Mouse (Mus musculus) spleen, adult 2 months (tissue): ENCODE data around the gene Olfml2a. TPM values are rescaled to one million over a fixed set of nuclear protein-coding genes. Genes with fewer than 3 reads are reported as not detected.

ENCODE experiments used
- DNase-seq, 2 experiments: peaks; one replicate each; pipeline versions ENCODE4 v3.0.0 to v3.0.0-alpha.2; 2012 to 2021; ENCODE audit warnings: low spot score in 2 of 2, low read depth in 1 of 2
- H3K27ac ChIP-seq: fragments of 200-500 bp; 2 replicates; pipeline ENCODE4 v1.5.1; 2012; ENCODE audit warnings: low read length, inconsistent platforms; ENCODE audit not compliant: insufficient read depth
- H3K27me3 ChIP-seq: fragments of 200-500 bp; 2 replicates; pipeline ENCODE4 v1.6.1; 2012; ENCODE audit warnings: mild to moderate bottlenecking, moderate library complexity, low read length, inconsistent platforms; ENCODE audit not compliant: control insufficient read depth, insufficient read depth
- H3K36me3 ChIP-seq: fragments of 200-500 bp; 2 replicates; pipeline ENCODE4 v1.6.1; 2012; ENCODE audit warnings: mild to moderate bottlenecking, low read length, inconsistent platforms; ENCODE audit not compliant: control insufficient read depth, insufficient read depth
- H3K4me1 ChIP-seq: fragments of 200-500 bp; 2 replicates; pipeline ENCODE4 v1.6.1; 2011; ENCODE audit warnings: inconsistent platforms; ENCODE audit not compliant: control insufficient read depth, insufficient read depth, insufficient read length
- H3K4me3 ChIP-seq: fragments of 200-500 bp; 2 replicates; pipeline ENCODE4 v1.5.1; 2011; ENCODE audit warnings: mild to moderate bottlenecking, inconsistent platforms; ENCODE audit not compliant: insufficient read depth, insufficient read length; ENCODE audit errors: extremely low read depth
- CTCF ChIP-seq: fragments of 200-500 bp; IDR thresholded peaks from 2 replicates; pipeline ENCODE4 v1.5.1; 2011; ENCODE audit warnings: mild to moderate bottlenecking, inconsistent platforms; ENCODE audit not compliant: insufficient read depth, insufficient read length, insufficient replicate concordance; ENCODE audit errors: extremely low read depth
- POLR2A ChIP-seq: fragments of 200-500 bp; IDR thresholded peaks from 2 replicates; pipeline ENCODE4 v1.6.1; 2011; ENCODE audit warnings: low read depth, low read length, inconsistent platforms
- WGBS: fragments of 180-500 bp; shearing (Covaris S2); methylation state at CpG from one replicate; pipeline ENCODE4 v1.1.7; 2018; 5-methylcytosine and 5-hydroxymethylcytosine counted together
- polyA plus RNA-seq: library from polyadenylated mRNA; depleted of rRNA; stranded (reverse); fragments of >200 nt; gene quantifications from 2 replicates; pipeline ENCODE4 v1.2.3, GENCODE M21; 2012

Olfml2a gene
- polyA plus RNA-seq, 1 experiment: 2.4 TPM

DNA sequence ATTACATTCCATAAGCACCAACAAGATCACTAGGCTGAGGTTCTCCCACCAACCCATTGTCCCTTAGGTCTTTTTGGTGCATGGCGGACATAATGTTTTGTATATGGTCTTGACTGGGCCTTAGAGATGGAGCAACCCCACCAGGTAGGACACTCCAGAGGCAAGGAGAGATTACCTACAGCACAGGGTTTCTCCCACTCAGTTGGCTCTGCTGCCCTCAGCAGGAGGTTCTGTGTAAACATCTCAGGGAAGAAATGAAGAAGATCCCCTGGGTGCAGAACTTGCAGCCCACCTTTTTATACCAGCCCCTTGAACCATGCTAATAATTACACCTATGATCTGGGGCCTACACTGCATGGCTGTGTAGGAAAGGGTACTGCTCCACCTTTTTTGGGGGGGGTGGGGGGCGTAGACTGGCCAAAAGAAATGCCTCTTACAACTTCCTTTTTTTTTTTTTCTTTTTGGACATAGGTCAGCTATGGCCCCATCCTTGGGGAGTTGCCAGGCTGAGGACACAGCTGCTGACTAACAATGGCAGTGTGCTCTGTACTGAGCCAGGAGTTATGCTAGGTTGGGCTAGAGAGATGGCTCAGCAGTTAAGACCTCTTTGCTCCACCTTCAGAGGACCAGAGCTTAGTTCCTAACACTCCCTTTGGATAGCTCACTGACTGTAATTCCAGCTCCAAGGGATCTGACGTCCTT, 12.8 kb downstream of the Olfml2a start:
- Histone ChIP-seq H3K4me1 (no peaks in the 10 kb centered on the region), H3K27ac (no peak overlapping the region), H3K4me3 (no peak overlapping the region), H3K36me3 (no peaks in the 10 kb centered on the region), H3K27me3 (no peaks in the 10 kb centered on the region)
- no peak for DNase-seq
- WGBS: 80% methylated on average over 3 of the region's 3 CpGs
- TF ChIP-seq CTCF: no peak
- no peak for TF ChIP-seq POLR2A

DNA sequence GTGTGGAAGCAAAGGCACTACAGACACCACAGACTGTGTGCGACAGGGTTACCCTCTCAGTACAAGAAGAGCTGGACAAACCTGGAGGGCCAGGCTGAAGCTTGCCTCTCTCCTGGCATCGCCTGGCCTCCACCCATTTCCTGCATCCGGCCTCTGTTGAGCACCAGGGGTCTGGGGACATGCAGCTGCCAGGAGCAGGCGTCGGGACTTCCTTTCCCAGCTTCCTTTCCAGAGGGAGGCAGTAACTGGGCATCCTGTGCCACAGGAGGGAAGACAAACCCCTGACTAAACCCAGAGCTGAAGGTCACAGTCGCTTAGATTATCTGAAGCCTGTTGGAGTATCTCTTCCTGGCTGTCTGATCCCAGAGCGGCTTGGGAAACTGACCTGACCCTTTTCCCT, 15.8 kb downstream of the Olfml2a start:
- WGBS: 34% methylated on average over 7 of the region's 7 CpGs
- DNase-seq: no peak
- TF ChIP-seq CTCF: no peak
- TF ChIP-seq POLR2A: no peak

DNA sequence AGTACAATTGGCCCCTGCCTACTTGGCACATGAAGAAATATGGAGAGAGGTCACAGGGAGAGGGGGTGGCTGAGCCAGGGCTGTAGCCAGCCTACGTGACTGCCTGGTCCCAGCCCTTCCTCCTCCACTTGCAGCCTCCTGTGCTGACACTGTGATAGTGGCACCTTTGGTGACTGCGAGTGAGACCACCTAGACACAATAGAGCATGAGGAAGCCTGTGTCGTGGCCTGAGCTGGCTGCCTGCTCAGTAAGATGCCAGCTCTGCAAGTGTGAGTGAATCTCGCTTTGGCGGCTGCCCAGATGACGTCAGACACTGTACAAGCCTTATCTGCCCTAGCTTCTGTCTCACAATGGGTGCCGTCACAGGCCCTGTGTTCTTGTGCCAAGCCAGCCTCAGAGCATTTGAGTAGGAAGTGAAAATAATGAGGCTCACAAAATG, 18.5 kb downstream of the Olfml2a start:
- DNase-seq: no peak
- 73% methylated on average over 7 of the region's 7 CpGs for WGBS
- no peaks in the 10 kb centered on the region for H3K36me3 ChIP-seq
- H3K4me3 ChIP-seq: no peak overlapping the region
- TF ChIP-seq CTCF (no peak), POLR2A (no peak)
- no peak overlapping the region for H3K27ac ChIP-seq
- no peaks in the 10 kb centered on the region for H3K4me1 ChIP-seq
- no peaks in the 10 kb centered on the region for H3K27me3 ChIP-seq

More for the DNA sequence above, 15.8 kb downstream of the Olfml2a start:
- H3K36me3 ChIP-seq: no peaks in the 10 kb centered on the region
- no peak overlapping the region for H3K4me3 ChIP-seq
- H3K4me1 ChIP-seq: no peaks in the 10 kb centered on the region
- H3K27me3 ChIP-seq: no peaks in the 10 kb centered on the region
- H3K27ac ChIP-seq: no peak overlapping the region

DNA sequence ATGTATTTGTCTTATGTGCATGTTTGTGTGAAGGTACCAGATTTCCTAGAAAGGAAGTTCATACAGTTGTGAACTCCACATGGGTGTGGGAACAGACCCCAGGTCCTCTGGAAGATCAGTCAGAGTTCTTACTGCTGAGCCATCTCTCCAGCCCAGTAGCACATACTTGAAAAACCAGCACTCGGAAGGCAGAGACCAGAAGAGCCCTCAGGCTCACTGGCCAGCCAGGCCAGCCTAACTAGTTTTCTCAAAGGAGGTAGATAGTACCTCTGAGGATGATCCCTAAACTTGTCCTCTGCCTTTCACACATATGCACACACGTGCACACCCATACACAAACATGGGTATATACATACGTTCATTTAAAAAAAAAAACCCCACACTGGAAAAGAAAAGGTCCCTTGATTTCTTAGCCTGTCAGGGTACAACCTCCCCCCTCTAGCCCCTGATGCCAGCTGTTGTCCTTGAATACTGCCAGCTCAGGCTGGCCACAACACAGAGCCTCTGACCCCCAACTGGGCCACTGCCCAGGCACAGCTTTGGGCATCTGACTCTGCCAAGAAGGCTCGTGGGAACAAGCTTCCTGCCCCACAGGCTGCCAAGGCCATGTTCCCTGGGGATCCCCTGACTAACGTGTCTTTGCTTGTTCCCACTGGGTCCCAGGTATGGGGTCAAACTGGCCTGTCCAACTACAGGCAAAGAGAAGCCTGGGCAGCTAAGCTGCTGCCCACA, 21.5 kb downstream of the Olfml2a start:
- no peak for TF ChIP-seq CTCF
- no peak for TF ChIP-seq POLR2A
- no peaks in the 10 kb centered on the region for H3K27me3 ChIP-seq
- H3K36me3 ChIP-seq: no peaks in the 10 kb centered on the region
- H3K4me1 ChIP-seq: no peaks in the 10 kb centered on the region
- 70% methylated on average over 5 of the region's 5 CpGs for WGBS
- no peak for DNase-seq
- H3K4me3 ChIP-seq: no peak overlapping the region
- no peak overlapping the region for H3K27ac ChIP-seq

DNA sequence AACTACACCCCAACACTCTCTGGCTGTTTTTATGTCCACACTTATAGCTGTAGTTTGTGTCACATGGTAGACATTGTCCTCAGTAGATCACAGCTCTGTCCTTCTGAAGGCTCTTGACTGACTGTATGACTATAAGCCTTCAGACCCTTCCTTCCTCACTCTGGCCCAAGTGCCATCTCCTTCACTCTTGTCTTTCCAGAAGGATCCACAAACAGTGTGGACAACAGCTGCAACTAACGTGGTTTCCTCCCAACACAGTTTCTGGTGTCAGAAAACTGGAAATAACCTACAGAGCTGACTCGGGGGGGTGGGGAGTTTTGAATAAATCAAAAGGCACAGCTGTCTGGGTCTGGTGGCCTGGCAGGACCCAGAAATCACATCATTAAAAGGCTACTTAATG, 24.3 kb downstream of the Olfml2a start:
- DNase-seq: no peak
- TF ChIP-seq POLR2A (no peak), CTCF (no peak)
- no peaks in the 10 kb centered on the region for H3K36me3 ChIP-seq
- WGBS: 34% methylated on average over 2 of the region's 2 CpGs
- no peaks in the 10 kb centered on the region for H3K4me1 ChIP-seq
- no peaks in the 10 kb centered on the region for H3K27me3 ChIP-seq
- no peak overlapping the region for H3K4me3 ChIP-seq
- no peak overlapping the region for H3K27ac ChIP-seq

DNA sequence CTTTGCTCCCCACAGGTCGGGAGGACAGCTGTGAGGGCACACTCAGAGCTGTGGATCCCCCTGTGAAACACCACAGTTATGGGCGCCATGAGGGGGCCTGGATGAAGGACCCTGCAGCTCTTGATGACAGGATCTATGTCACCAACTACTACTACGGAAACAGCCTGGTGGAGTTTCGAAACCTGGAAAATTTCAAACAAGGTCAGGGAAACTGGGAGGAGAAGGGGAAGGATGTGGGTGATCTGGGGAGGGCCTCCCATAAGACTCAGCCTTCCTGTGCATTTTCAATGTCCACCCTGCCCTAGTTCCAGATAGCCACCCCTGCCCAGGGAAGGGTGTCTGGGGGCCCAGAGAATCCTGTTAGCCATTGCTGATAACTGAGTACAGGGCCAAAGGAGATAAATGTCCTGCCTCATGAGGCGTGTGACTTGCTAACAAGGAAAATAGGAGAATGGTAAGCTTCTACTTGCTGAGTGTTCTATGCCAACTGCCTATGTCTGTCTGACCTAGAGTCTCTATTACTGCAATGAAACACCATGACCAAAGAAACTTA, 26.0 kb downstream of the Olfml2a start:
- H3K4me3 ChIP-seq: no peak overlapping the region
- 0 out of 2 replicates have a peak, but pooled peaks cover 3% of the 10 kb centered on the region for H3K4me1 ChIP-seq
- H3K36me3 ChIP-seq: no peaks in the 10 kb centered on the region
- H3K27ac ChIP-seq: no peak overlapping the region
- no peak for TF ChIP-seq POLR2A
- TF ChIP-seq CTCF: no peak
- DNase-seq: no peak
- 81% methylated on average over 5 of the region's 5 CpGs for WGBS
- no peaks in the 10 kb centered on the region for H3K27me3 ChIP-seq
